Mouse (Mus musculus) 3T3-L1 (cell line): ENCODE data around the gene Cela3a.

ENCODE experiments used
- DNase-seq: peaks from one replicate; pipeline ENCODE4 v3.0.0-alpha.2; 2015; ENCODE audit warnings: low read depth, low spot score

Cela3a gene

DNA sequence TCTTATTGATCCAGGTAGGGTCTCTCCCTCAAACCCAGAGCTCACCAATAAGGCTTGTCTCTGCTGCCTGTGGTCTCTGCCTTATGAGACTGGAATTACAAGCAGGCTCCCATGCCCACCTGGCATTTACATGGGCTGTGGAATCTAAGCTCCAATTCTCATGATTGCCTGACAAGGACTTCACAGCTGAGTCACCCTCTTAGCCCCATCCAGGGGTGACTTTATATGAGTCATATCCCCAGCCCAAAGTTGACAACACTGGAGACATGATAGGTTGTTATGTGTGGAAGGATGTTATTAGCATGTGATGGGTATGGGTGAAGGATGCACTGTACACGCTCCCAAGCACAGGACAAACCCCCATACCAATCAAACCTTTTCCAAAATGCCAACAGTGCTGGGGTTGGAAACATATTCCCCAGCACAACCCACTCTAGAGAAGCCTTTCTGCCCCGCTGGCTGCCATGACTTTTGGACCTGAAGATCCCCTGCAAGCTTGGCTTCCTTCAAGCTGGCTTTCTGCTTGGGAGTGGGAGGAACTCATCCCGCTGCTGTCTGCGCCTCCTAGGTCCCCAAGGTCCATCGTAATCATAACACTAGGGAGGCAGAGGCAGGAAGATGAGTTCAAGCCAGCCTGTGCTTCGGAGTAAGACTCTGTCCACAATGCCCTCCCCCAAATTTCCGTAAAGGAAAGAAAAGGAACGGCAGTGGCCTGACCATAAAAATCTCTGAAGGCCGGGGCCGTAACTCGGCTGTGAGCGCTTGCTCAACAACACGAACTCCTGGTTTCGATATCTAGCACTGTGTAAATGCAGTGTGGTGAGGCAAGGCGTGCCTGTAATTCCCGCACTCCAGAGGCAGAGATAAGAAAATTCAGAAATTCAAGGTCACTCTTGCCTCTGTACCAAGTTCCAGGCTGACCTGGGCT is 37.7 kb downstream of the Cela3a start:
- DNase-seq = peak; percentile 46

DNA sequence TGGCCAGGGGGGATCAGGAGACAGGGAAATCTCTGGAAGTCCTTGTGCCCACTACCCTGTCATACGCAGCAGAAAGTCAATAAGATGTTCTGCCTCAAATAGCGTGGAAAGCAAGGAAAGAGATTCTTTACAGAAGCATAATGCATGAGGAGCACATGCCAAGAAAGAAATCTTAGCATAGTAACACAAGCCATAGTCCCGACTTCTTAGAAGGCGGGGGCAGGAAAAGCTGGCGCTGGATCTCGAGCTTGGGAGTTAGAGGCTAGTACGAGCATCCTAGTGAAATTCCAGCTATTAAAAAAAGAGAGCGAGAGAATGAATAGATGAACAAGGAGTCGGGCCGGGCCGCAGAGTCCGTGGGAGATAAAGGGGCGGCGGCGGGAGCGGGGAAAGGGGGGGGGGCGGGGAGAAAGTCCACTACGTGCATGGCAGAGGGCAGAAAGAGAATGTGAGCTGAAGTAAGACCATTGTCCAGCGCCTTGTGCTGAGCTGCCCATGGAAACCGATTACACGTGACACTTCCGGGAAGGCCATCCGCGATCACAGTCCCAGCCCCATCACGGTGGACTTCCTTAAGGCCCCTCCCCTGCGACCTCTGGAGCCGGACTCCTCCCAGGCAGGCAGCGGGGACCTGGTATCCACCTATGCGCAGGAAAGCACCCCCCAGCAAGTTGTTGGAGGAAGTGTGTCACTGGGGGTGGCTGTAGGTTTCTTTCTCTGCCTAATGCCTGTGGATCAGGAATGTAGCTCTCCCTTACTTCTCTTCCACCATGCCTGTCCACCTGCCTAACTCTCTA is 39.4 kb downstream of the Cela3a start:
- DNase-seq = no peak

DNA sequence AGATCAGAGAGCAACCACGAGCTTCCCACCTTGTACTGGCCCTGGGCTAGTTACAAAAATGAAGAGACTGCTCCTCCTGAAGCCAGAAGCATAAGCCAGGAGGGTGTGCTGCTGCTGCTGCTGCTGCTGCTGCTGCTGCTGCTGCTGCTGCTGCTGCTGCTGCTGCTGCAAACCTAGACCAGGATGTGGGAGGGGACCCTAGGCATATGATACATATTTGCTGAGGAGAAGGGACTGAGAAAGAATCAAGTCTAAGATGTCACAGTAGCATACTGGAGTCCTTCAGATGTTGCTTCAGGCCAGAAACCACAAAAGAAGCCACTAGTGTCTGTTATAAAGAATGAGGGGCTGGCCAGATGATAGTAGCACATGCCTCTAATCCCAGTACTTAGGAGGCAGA is 41.4 kb downstream of the Cela3a start:
- no peak for DNase-seq

DNA sequence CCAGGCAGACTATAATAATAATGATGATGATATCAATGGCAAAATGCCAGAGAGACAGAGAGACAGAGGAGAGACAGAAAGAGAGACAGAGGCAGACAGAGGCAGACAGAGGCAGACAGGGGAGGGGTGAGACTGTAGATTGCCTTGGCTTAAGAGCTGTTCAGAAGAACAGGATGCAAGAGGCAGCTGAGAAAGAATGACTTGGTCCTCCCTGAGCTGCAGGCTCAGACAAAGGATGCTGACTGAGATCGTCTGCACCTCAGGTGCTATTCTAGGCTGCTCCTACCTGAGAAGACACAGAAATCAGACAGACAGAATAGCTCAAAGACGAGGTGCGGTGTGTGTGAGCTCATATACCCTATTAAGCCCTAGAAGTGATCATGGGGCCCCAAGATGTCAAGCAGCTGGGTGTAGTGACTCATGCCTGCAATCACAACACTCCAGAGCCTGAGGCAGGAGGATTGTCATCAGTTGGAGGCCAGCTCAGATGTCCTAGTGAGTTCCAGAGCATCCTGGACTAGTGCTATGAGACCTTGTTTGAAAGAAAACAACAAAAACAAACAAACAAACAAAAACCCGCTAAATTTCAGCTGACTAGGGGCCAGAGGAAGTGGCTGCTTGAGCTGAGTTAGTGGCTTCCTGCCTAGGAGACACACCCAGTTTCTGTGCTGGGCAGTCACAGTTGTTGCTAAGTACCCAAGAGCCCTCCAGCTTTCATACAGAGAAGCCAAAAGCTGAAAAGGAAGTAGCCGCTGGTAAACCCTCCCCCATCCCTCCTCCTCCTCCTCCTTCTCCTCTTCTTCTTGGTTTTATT is 42.1 kb downstream of the Cela3a start:
- peak; percentile 92 for DNase-seq

DNA sequence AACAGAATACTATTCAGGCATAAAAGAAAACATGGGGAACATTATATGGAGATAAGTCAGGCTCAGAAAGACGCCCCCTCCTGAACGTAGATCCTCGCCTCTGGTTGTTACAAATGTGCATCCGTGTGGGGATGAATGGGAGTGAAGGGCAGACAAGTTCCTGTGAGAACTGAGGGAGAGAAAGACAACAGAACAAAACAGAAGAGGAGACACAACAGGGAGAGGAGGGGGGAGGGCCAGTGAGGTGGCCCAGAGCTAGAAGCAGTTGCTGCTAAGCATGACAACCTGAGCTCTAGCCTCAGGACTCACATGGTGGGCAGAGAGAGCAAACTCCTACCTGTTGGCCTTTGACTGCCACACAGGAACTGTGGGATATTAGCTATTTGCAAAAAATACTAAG is 43.5 kb downstream of the Cela3a start:
- DNase-seq = no peak

DNA sequence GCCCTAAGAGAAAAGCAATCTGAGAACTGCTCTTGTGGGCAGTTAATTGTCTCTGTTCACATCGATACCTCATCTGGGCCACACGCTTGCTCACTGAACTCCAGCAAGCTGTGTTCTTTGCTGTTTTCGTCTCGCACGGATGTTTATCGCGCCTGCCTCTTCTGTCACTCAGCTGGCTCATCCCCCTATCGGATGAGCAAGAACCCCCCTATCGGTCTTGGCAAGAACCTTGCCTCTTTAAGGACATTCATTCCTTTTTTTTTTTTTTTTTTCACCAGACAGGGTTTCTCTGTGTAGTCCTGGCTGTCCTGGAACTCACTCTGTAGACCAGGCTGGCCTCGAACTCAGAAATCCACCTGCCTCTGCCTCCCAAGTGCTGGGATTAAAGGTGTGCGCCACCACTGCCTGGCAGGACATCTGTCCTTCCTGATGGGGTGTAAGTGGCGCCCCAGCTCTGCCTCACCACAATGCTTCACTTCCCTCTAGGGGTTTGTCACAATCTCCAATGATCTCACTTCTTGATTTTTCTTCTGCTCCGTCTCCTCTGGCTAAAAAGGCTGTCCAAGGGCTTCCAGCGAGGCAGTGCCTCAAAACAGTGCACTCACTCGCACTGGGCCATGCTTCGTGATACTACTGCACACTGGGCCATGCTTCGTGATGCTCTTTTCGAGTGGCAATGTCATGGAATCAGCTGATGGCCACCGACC is 44.1 kb downstream of the Cela3a start:
- DNase-seq = no peak

DNA sequence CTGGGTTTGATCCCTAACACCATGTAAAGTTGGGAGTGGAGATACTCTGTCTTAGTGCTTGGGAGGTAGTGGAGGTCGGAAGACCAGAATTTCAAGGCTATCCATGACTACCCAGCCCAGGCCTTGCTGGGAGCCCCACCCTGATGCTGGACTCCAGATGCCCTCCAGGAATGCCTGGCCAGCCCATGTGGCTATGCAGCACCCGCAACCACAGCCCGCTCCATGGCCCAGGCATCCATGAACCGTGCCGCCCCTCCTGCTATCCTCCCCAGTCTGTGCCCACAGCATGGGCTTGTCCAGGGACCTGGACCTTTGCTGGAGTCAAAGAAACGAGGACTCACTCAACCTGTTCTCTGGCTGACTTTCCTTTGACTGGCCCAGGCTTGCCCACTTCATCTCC is 44.8 kb downstream of the Cela3a start:
- no peak for DNase-seq

DNA sequence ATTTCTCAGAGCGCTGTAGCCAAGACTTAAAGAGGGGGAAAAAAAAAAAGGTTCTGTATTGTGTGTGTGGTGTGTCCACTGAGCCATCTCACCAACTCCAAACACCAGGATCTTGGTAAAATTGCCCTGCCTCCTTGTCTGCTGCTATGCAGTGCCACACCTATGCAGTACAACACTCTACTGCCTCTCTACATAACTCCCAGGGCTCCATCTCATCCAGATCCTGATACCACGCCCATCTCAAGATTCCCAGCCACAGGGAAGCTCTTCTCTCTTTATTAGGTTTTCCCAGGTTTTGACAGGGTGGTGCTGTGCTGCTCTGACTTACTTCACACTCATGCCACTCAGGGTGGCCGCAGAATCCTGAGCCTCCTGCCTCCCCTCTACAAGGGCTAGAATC is 48.6 kb downstream of the Cela3a start:
- DNase-seq = no peak

DNA sequence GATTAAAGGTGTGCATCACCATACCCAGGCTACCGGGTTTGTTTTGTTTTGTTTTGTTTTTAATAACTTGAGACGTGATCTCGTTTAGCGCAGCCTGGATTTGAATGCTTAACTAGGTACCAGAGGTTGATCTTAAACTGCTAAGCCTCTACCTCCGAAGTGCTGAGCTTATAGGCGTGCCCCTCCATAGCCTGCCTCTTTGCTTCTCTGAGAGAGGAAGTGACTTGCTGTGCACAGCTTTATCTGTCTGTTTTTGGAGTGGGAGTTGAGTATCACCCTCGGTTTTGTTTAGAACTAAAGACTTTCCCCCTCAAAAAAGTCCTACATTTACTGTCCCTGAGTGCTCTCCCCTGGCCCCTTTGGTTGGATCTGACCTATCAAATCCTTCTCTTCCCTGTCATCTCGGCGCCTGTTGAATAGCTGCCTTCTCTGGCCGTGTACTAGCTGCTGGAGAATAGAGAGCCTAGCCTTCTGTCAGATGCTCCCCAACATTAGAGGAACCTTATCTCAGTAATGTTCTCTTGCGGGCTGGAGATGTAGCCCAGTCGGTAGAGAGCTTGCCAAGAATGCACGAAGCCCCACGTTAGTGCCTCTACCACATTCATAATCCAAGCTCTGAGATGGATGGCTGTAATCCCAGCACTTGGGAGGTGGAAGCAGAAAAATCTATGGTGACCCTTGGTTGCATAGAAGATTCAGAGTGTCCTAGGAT is 51.1 kb downstream of the Cela3a start:
- no peak for DNase-seq

DNA sequence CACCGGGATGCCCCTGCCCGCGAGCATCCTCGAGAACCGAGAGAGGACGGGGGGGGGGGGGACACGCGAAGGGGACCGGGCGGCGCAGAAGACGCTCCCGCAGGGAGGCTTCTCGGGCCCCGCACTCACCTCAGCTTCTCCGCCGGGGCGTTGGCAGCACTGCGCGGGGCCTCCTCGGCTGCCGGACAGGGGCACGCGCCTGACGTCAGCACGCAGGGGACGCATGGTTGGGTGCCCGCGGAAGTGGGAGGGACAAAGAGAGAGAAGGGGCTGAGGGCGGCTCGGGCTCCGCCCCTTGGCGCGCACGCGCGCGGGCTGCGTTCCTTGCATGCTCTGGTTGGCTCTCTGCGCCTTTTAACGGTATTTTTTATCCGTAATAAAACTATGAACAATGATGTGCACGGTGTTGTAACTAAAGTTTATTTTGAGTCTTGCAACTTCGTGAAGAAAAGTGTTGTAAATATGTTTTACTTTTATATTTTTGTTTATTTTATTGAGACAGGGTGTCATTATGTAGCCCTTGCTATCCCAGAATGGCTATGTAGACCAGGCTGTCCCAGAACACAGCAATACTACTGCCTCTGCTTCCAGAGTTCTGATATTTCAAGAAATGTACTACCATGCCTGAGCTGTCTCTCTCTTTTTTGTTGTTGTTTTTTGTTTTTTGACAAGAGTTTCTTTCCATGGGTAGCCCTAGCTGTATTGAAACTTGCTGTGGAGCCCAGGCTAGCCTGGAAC is 51.9 kb downstream of the Cela3a start, which contains the start of gene Cdc42:
Cdc42 (minus strand) TSS at position 204 of the 738 bp plus-strand sequence.
- peak; percentile 97 for DNase-seq

DNA sequence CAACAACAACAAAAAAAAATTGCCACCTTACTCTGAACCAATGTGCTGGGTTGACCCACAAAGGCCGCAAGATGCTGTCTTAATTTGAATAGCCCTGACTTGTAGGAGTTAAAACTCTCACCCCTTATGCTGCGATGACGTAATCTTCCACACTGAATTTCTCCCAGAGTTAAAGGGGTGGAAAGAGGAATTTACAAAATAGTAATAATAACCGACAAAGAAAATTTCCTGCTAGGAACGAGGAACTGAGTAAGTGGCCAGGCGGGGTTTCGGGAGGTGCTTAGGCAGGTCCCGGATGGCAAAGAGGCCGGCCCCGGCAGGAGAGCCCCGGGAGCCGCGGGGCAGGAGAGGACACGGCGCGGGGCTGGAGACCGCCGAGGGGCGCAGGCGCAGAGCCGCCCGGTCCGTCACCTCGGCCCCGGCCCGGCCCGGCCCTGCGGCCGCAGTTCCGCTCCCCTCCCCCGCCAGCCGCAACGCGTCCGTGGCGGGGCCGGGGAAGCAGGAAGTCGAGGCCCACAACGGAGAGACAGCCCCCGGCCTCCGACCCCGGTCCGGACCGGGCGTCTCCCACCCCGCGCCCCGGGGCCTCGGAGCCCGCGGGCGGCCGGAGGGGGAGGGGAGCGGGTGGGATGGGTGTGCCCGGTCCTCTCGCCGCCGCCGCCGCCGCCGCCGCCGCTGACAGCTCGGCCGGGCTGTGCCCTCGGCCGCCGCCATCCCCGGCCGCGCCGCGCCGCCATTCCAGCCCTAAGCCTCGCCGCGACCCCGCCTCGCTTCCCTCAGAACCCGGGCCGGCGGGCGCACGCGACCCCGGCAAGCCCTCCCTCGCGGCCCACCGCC is 52.7 kb downstream of the Cela3a start:
- DNase-seq = peak; percentile 67
